Mouse (Mus musculus): ENCODE results near the gene Slc35d2.
A peak's percentile ranks its signal among the peaks of the same experiment; 100 is the strongest.

Gene Slc35d2

DNA sequence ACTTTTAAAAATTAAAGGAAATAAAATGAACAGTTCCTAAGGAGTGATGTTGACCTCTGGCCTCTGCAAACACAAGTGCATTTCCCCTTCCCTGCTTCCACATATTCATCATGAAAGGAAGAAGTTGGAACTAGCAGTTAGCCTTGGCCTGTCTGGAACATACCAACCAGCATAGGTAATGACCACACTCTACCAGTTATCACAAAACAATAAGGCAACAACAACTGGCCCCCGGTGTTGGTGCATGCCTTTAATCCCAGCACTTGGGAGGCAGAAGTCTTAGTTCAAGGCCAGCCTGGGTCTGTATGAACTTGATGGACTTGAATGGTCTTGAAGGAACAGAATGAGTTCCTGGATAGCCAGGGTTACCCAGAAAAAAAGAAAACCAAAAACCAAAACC lies 18.7 kb downstream of the Slc35d2 start:
- no peak for DNase-seq (ENCODE audit: low spot score in 2 of 2)

DNA sequence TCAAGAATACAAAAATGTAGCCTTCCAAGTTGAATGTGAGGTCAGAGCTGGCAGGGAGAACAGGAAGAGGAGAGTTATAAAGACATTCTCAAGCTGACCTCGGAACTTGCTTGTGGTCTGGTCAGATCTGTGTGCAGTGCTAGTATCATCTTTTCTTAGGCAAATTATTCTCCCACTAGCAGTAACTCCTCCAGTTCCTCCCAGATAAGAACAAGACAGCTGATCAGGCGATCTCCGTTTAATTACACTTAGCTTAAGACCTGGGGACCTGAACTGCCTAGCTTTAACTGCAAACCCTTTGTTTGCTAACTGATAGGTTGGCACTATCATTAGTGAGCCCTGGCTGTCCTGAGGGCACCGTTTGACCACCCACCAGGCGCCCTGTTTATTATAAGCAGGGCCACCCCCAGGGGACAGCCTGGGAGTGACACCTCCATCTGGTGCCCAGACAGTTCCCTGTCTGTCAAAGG lies 20.8 kb downstream of the Slc35d2 start:
- DNase-seq (ENCODE audit: low spot score in 2 of 2): no peak

DNA sequence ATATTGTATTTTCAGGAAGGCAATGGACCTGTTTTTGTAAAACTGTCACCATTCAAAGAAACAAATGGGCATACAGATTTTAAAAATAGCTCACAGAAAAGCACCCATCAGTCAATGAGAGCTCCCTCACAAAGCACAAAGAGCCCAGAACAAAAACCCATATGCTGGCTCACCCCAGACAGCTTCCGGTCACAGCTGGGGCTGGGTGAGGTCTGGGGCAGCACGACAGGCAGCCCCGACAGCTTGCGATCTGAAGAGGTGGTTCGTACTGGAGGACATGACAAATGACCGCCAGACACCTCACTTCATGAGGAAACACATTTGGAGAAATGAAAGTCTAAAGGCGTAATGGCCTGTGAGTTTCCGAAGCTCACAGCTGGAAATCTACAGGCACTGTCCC lies 21.6 kb downstream of the Slc35d2 start:
- DNase-seq (ENCODE audit: low spot score in 2 of 2): no peak

- DNase-seq (ENCODE audit: low spot score in 2 of 2): no peak
These were observed 22.1 kb downstream of the Slc35d2 start for GRCm38 (mm10) chr13:64107105-64107504.

- no peak for DNase-seq (ENCODE audit: low spot score in 2 of 2)
These were observed 23.5 kb downstream of the Slc35d2 start for GRCm38 (mm10) chr13:64105690-64106089.

DNA sequence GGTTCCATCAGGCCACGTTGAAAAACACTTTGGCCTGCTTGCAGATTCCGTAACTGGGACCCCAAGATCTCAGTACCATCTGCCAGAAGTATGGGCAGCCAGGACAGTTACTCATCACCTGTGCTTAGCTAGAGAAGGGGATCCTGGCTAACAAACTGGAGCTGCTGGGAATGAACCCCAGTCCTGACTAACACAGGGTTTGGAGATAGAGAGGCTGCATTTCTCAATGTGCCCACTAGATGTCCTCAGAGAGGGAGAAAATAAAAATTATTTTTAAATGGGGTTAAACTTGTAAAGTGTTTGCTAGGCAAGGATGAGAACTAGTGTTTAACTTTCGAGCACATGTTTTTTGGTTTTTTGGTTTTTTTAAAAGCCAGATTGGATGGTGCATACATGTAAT lies 29.0 kb downstream of the Slc35d2 start:
- peak in 1 of 2 experiments; percentile 18 for DNase-seq (ENCODE audit: low spot score in 2 of 2)

DNA sequence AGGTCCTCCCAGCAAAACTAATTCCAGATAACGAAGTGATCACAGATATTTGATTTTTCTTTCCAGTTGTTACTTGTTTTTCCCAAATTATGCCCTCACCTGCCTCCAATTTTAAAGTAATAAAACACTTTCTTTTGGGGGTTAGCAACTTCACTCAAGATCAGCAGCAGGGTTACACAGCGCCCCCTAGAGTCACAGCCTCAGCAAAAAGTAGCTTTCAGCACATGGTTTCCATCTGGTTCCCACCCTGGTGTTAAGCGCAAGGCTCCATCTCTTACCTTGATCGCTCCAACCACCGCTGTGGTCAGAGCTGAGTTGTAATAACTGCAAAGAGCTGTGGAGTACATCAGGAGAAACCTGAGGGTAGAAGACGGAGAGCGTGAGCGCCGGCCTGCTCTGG lies 30.2 kb downstream of the Slc35d2 start:
- peak in 1 of 2 experiments; percentile 9 for DNase-seq (ENCODE audit: low spot score in 2 of 2)

GRCm38 (mm10) chr13:64093341-64093740 lies 35.8 kb downstream of the Slc35d2 start:
- DNase-seq (ENCODE audit: low spot score in 2 of 2): peak; percentile 67 to 74

DNA sequence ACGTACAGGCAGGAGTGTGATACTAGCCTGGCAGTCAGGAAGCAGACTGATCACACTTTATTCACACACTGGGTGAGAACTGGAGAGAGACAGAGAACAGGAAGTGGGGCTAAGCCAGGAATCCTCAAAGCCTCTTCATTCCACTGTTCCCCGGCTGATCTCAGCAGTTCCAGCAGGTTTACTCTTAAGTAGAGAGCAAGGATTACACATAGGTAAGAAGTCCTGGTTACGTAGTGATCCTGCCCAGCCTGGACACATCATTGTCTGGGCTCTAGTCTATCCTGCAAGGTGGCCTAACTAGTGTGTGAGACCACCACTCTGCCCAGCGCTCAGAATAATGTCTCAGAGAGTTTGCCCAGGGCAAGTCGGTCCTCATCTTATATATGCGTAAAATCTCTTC lies 36.4 kb downstream of the Slc35d2 start:
- DNase-seq (ENCODE audit: low spot score in 2 of 2): no peak

DNA sequence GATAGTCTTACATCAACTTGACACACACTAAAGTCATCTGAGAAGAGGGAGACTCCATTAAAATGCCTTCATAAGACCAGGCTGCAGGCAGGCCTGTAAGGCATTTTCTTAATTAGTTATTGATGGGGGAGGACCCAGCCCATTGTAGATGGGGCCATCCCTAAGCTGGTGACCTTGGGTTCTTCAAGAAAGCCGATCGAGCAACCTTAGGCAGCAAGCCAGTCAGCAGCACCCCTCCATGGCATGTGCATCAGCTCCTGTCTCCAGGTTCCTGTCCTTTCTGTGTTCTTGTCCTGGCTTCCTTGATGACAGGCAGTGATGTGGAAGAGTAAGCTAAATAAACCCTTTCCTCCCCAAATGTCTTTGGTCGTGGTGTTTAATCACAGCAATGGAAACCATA lies 37.0 kb downstream of the Slc35d2 start:
- DNase-seq (ENCODE audit: low spot score in 2 of 2): no peak

GRCm38 (mm10) chr13:64091006-64091405 lies 38.2 kb downstream of the Slc35d2 start:
- no peak for DNase-seq (ENCODE audit: low spot score in 2 of 2)

GRCm38 (mm10) chr13:64090278-64090677 lies 38.9 kb downstream of the Slc35d2 start:
- no peak for DNase-seq (ENCODE audit: low spot score in 2 of 2)

DNA sequence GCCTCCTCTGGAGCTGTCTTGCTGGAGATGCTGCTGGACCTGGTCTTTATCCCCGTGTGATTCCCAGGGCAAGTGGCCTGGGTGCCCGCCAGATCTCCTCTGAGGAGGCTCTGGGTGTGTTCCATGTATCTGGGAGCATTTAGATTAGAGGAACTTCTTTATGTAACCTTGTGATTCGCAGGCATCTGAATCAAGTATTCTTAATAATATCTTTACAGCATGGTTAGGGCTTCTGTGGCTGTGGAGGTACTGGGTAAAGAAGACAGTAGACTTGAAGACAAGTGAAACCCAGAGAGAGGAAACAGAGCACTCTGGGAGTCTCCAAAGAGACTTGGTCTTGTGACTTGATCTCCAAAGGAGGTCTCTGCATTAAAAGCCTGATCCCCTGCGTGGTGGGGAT lies 40.0 kb downstream of the Slc35d2 start, which contains the start of gene Hsd17b3:
Hsd17b3 (minus strand) TSS at position 101 of the 400 bp plus-strand sequence.
- DNase-seq (ENCODE audit: low spot score in 2 of 2): no peak

GRCm38 (mm10) chr13:64088057-64088456 lies 41.1 kb downstream of the Slc35d2 start:
- DNase-seq (ENCODE audit: low spot score in 2 of 2): no peak

- DNase-seq (ENCODE audit: low spot score in 2 of 2): no peak
These were observed 43.1 kb downstream of the Slc35d2 start for GRCm38 (mm10) chr13:64086036-64086435.

DNA sequence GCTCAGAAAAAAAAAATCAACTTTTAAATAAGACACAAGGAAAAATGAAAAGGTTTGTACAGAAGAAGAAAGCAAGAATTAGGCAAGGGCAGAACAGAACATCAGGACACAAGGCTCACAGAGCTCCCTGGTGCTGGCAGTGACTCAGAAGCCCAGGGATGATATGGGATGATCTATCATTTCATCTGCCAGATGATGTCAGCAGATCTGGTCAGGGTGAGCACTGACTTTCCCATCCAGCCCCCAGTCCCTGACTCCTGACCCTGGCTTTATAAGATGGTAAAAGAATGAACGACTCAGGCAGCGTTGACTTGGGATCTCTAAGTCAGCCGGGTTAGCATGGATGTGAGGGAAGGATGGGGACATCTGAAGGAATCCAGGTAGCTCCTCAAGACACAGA lies 45.8 kb downstream of the Slc35d2 start:
- DNase-seq (ENCODE audit: low spot score in 2 of 2): no peak

DNA sequence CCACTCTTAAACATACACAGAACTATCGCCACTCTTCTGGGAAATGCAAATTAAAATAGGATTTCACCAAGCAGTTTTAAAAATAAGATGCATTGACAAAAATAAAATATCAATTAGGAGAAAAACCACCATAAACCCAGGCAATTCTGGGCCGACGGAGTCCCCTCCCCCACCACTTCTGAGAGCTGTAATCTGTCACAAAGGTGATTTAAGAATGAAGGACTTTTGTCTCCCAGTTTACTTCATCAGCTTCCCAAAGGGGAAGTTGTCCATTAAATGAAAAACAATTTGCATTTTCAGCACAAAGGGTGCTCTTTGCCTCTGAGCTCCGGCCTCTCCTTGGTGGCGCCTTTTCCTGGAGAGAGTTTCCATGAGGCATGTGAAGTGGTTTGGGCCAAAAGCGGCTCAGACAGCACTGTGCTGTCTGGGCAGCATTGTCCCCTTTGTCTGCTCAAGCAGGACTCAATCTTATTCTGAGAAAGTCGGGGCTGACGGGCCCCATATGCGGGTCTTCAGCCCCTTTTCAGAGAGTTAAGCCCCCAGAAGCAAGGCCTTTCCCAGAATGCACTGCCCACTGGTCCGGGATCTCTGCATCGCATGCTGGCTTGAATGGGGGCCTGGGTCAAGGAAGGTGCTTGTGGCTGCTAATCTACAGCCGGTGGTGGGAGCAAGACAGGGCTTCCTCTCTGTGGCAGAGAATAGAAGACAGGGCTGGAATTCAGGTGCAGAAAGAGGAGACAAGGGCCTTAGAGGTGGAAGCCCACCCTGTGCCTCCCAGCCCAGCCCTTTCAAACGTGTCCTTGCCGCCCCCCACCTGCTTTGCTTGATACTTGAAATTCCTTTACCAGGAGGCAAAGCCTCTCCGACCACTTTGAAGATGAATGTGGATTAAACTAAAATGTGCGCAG lies 47.9 kb downstream of the Slc35d2 start:
- DNase-seq (ENCODE audit: low spot score in 2 of 2): no peak

- DNase-seq (ENCODE audit: low spot score in 2 of 2): no peak
These were observed 51.6 kb downstream of the Slc35d2 start for GRCm38 (mm10) chr13:64077591-64077990.

DNA sequence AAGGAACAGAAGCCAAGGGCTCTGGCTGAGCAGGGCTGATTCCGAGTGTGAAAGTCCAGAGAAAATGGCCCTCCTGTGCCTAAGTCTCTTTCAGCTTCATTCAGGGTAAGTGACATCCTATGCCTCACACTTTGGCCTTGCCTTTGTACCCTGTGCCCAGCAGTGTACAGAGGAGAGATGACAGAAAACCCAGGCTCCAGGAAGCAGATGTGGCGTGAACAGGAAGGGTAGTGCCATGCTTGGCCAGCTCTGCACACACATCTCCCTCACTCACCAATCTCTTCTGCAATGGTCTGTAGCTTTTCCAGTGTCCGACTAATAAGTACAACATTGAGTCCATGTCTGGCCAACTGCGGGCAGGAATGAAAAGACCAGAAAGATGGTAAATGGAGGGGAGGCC lies 53.1 kb downstream of the Slc35d2 start:
- DNase-seq (ENCODE audit: low spot score in 2 of 2): no peak

GRCm38 (mm10) chr13:64066653-64067052 lies 62.5 kb downstream of the Slc35d2 start:
- no peak for DNase-seq (ENCODE audit: low spot score in 2 of 2)

GRCm38 (mm10) chr13:64064276-64064675 lies 64.9 kb downstream of the Slc35d2 start:
- no peak for DNase-seq (ENCODE audit: low spot score in 2 of 2)

- no peak for DNase-seq (ENCODE audit: low spot score in 2 of 2)
These were observed 68.1 kb downstream of the Slc35d2 start for GRCm38 (mm10) chr13:64060935-64061506.

DNA sequence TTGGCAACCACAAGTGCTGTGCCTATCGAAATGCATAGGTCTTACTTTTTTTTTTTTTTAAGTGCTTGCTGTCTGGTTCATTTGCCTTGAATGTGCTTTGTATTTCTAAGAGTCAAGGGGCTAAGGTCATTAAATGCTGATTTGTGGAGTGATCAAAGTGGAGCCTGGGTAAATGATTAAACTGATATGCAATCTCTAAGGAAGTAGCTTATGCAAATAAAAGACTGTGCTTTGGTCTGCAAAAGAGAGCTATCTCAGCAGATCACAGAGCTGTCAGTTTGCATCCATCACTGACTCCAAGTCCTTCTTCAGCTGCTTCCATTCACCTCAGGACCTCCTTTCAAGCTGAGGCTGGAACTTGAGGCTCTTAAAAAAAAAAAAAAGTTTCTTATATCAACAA lies 75.2 kb downstream of the Slc35d2 start:
- DNase-seq (ENCODE audit: low spot score in 2 of 2): no peak

Measured in frontal cortex, postnatal 25 days (tissue).